Mouse (Mus musculus) MEL (cell line): ENCODE measurements around the gene Golga4. TPM values are rescaled to one million over a fixed set of nuclear protein-coding genes. Genes with fewer than 3 reads are reported as not detected.
"Not testable (repeated sequence)": the region's sequence is repeated elsewhere in the genome, so short reads cannot be mapped to it uniquely, and the experiment has no call there.

Experiments
- DNase-seq: peaks from one replicate; pipeline ENCODE4 v3.0.0; 2011; ENCODE audit warnings: low read depth, low spot score
- H3K27ac ChIP-seq: 2 replicates; pipeline ENCODE4 v1.5.1; 2012; ENCODE audit warnings: low read depth, mild to moderate bottlenecking, control low read depth, low read length, moderate library complexity; ENCODE audit not compliant: control insufficient read depth
- H3K27me3 ChIP-seq, 2 experiments: fragments of 150-350 bp in 1 of 2; sonication (generic) in 1 of 2; 2 replicates each; pipeline ENCODE4 v1.6.1; 2012; ENCODE audit warnings: low read length in 2 of 2, mild to moderate bottlenecking in 2 of 2, improper control_type of control experiment in 1 of 2, moderate library complexity in 1 of 2; ENCODE audit not compliant: insufficient read depth in 2 of 2, control insufficient read depth in 1 of 2
- H3K36me3 ChIP-seq, 2 experiments: 2 replicates each; pipeline ENCODE4 v1.6.1; 2012 to 2014; ENCODE audit warnings: low read length in 2 of 2, improper control_type of control experiment in 1 of 2, inconsistent platforms in 1 of 2, mild to moderate bottlenecking in 1 of 2; ENCODE audit not compliant: insufficient read depth in 2 of 2, control insufficient read depth in 1 of 2
- H3K4me1 ChIP-seq, 2 experiments: fragments of 150-350 bp in 1 of 2; sonication (generic) in 1 of 2; 2 replicates each; pipeline ENCODE4 v1.6.1; 2012; ENCODE audit warnings: low read length in 2 of 2, improper control_type of control experiment in 1 of 2, mild to moderate bottlenecking in 1 of 2; ENCODE audit not compliant: insufficient read depth in 2 of 2, control insufficient read depth in 1 of 2
- H3K4me3 ChIP-seq, 2 experiments: fragments of 150-350 bp in 1 of 2; sonication (generic) in 1 of 2; 2 replicates each; pipeline ENCODE4 v1.5.1; 2012; ENCODE audit warnings: low read depth in 2 of 2, low read length in 2 of 2, mild to moderate bottlenecking in 2 of 2, moderate library complexity in 2 of 2, control low read depth in 1 of 2, improper control_type of control experiment in 1 of 2; ENCODE audit not compliant: control insufficient read depth in 1 of 2, insufficient read depth in 1 of 2
- H3K79me2 ChIP-seq: 2 replicates; pipeline ENCODE4 v1.6.1; 2012; ENCODE audit warnings: mild to moderate bottlenecking, low read length, moderate library complexity; ENCODE audit not compliant: control insufficient read depth, poor library complexity, insufficient read depth
- H3K9ac ChIP-seq: 2 replicates; pipeline ENCODE4 v1.6.1; 2012; ENCODE audit warnings: low read depth, mild to moderate bottlenecking, control low read depth, low read length, moderate library complexity; ENCODE audit not compliant: control insufficient read depth, poor library complexity, severe bottlenecking
- H3K9me3 ChIP-seq: fragments of 150-350 bp; sonication (generic); replicated peaks from 2 replicates; pipeline ENCODE4 v1.6.1; 2012; ENCODE audit warnings: mild to moderate bottlenecking, low read length, improper control_type of control experiment, moderate library complexity; ENCODE audit not compliant: insufficient read depth
- BHLHE40 ChIP-seq: IDR thresholded peaks from 2 replicates; pipeline ENCODE4 v1.6.1; 2012; ENCODE audit warnings: low read depth, mild to moderate bottlenecking, inconsistent platforms, low read length, improper control_type of control experiment, borderline replicate concordance
- CHD2 ChIP-seq: IDR thresholded peaks from 2 replicates; pipeline ENCODE4 v1.6.1; 2011; ENCODE audit warnings: low read length, improper control_type of control experiment
- E2F4 ChIP-seq: IDR thresholded peaks from 2 replicates; pipeline ENCODE4 v1.6.1; 2011; ENCODE audit warnings: low read depth, low read length, improper control_type of control experiment, borderline replicate concordance
- ETS1 ChIP-seq: IDR thresholded peaks from 2 replicates; pipeline ENCODE4 v1.6.1; 2012; ENCODE audit warnings: low read depth, mild to moderate bottlenecking, inconsistent platforms, low read length, improper control_type of control experiment, moderate library complexity
- GABPA ChIP-seq: IDR thresholded peaks from 2 replicates; pipeline ENCODE4 v1.6.1; 2012; ENCODE audit warnings: low read depth, mild to moderate bottlenecking, inconsistent platforms, low read length, improper control_type of control experiment, moderate library complexity
- HCFC1 ChIP-seq: IDR thresholded peaks from 2 replicates; pipeline ENCODE4 v1.6.1; 2012; ENCODE audit warnings: low read depth, mild to moderate bottlenecking, inconsistent platforms, low read length, improper control_type of control experiment, moderate library complexity
- JUND ChIP-seq: IDR thresholded peaks from 2 replicates; pipeline ENCODE4 v1.6.1; 2011; ENCODE audit warnings: low read depth, mild to moderate bottlenecking, improper control_type of control experiment, low read length
- MAX ChIP-seq: IDR thresholded peaks from 2 replicates; pipeline ENCODE4 v1.6.1; 2011; ENCODE audit warnings: low read length, improper control_type of control experiment
- MXI1 ChIP-seq: IDR thresholded peaks from 2 replicates; pipeline ENCODE4 v1.6.1; 2011; ENCODE audit warnings: mild to moderate bottlenecking, low read depth, low read length, improper control_type of control experiment
- MYC ChIP-seq: IDR thresholded peaks from 2 replicates; pipeline ENCODE4 v1.6.1; 2011; ENCODE audit warnings: low read depth, mild to moderate bottlenecking, low read length, improper control_type of control experiment, moderate library complexity
- NELFE ChIP-seq: IDR thresholded peaks from 2 replicates; pipeline ENCODE4 v1.6.1; 2011; ENCODE audit warnings: low read depth, low read length, improper control_type of control experiment
- NRF1 ChIP-seq: IDR thresholded peaks from 2 replicates; pipeline ENCODE4 v1.6.1; 2014; ENCODE audit warnings: low read depth, mild to moderate bottlenecking, inconsistent platforms, low read length, improper control_type of control experiment, moderate library complexity; ENCODE audit not compliant: poor library complexity, insufficient read depth, severe bottlenecking
- POLR2A ChIP-seq, 2 experiments: IDR thresholded peaks; 2 replicates each; pipeline ENCODE4 v1.6.1; 2011 to 2012; ENCODE audit warnings: low read length in 2 of 2, mild to moderate bottlenecking in 2 of 2, control low read depth in 1 of 2, improper control_type of control experiment in 1 of 2, low read depth in 1 of 2, moderate library complexity in 1 of 2; ENCODE audit not compliant: control insufficient read depth in 1 of 2, insufficient read depth in 1 of 2, poor library complexity in 1 of 2
- POLR2AphosphoS5 ChIP-seq: IDR thresholded peaks from 2 replicates; pipeline ENCODE4 v1.6.1; 2012; ENCODE audit warnings: low read depth, borderline replicate concordance, mild to moderate bottlenecking, inconsistent platforms, low read length, moderate library complexity, mixed read lengths
- TAL1 ChIP-seq: IDR thresholded peaks from 2 replicates; pipeline ENCODE4 v1.6.1; 2012; ENCODE audit warnings: mild to moderate bottlenecking, inconsistent platforms, low read length, moderate library complexity, mixed read lengths
- USF2 ChIP-seq, 2 experiments: IDR thresholded peaks; 2 replicates each; pipeline ENCODE4 v1.6.1; 2011 to 2012; ENCODE audit warnings: improper control_type of control experiment in 2 of 2, low read length in 2 of 2, borderline replicate concordance in 1 of 2, inconsistent platforms in 1 of 2, low read depth in 1 of 2, mild to moderate bottlenecking in 1 of 2; ENCODE audit not compliant: insufficient read depth in 1 of 2
- polyA plus RNA-seq, 2 experiments: library from polyadenylated mRNA; stranded (reverse) in 1 of 2; unstranded in 1 of 2; fragments of >175 nt in 1 of 2; fragments of >200 nt in 1 of 2; gene quantifications; 2 replicates each; pipeline versions ENCODE4 v1.2.1 to v1.2.4; 2012; ENCODE audit warnings: low replicate concordance in 2 of 2, low read depth in 1 of 2; ENCODE audit not compliant: insufficient read length in 2 of 2, insufficient read depth in 1 of 2, missing spikeins in 1 of 2
- total RNA-seq: library from RNA; depleted of rRNA; stranded (reverse); fragments of 300-350 nt; gene quantifications from 2 replicates; pipeline ENCODE4 v1.2.3, GENCODE M21; 2012

The Golga4 gene
- total and polyA plus RNA-seq, 3 experiments: 29.8 to 465 (median 38.9) TPM

GRCm38 (mm10) chr9:118592585-118593249 lies 86.7 kb downstream of the Golga4 start (continued):
- no peak for TF ChIP-seq GABPA
- no peak for TF ChIP-seq MXI1

- Histone ChIP-seq H3K9ac (no peak overlapping the region), H3K4me1 (peaks cover 7 to 10% of the 10 kb centered on the region in 2 experiments), H3K4me3 (no peak overlapping the region)
- no peak for TF ChIP-seq POLR2A (IDR thresholded peaks at IDR 0.05; ENCODE audit: control insufficient read depth in 1 of 2, insufficient read depth in 1 of 2, low read depth in 1 of 2, low read length in 2 of 2, poor library complexity in 1 of 2)
- TF ChIP-seq NRF1: no peak
- TF ChIP-seq POLR2AphosphoS5: no peak
- no peak for TF ChIP-seq BHLHE40
- TF ChIP-seq MYC: no peak
- no peak for TF ChIP-seq JUND
- TF ChIP-seq NELFE: no peak
- TF ChIP-seq MXI1: no peak
- no peak for TF ChIP-seq TAL1
- no peak for TF ChIP-seq MAX
- TF ChIP-seq USF2 (IDR thresholded peaks at IDR 0.05; ENCODE audit: borderline replicate concordance in 1 of 2, insufficient read depth in 1 of 2, low read depth in 1 of 2, low read length in 2 of 2): no peak
- TF ChIP-seq, all 39 proteins: peak for 0
- Histone ChIP-seq H3K27ac (no peak overlapping the region), H3K9me3 (no peaks in the 10 kb centered on the region), H3K79me2 (no peaks in the 10 kb centered on the region), H3K36me3 (peaks cover 0 to 4% of the 10 kb centered on the region in 2 experiments; a peak in 2 of 4 replicates), H3K27me3 (no peaks in the 10 kb centered on the region)
- no peak for DNase-seq
These were observed 87.4 kb downstream of the Golga4 start for GRCm38 (mm10) chr9:118593443-118593842.

GRCm38 (mm10) chr9:118596767-118597166 lies 90.7 kb downstream of the Golga4 start:
- H3K27ac ChIP-seq: no peak overlapping the region
- H3K79me2 ChIP-seq: no peaks in the 10 kb centered on the region
- no peaks in the 10 kb centered on the region for H3K36me3 ChIP-seq
- H3K27me3 ChIP-seq: no peaks in the 10 kb centered on the region
- no peak for DNase-seq
- no peak overlapping the region for H3K4me3 ChIP-seq
- no peak overlapping the region for H3K9ac ChIP-seq
- TF ChIP-seq BHLHE40 (no peak), NELFE (no peak), MYC (no peak), ETS1 (no peak), E2F4 (no peak), CHD2 (no peak), HCFC1 (no peak)
- no peaks in the 10 kb centered on the region for H3K9me3 ChIP-seq
- no peaks in the 10 kb centered on the region for H3K4me1 ChIP-seq

GRCm38 (mm10) chr9:118600393-118600792 lies 94.3 kb downstream of the Golga4 start:
- not testable (repeated sequence) for H3K9me3 ChIP-seq, H3K27ac ChIP-seq, H3K36me3 ChIP-seq, DNase-seq, H3K4me1 ChIP-seq, H3K27me3 ChIP-seq, H3K9ac ChIP-seq, H3K79me2 ChIP-seq, H3K4me3 ChIP-seq
